Mouse (Mus musculus) thymus, postnatal 36 days (tissue): ENCODE measurements around the gene Hfe.
"Not testable (repeated sequence)": the region's sequence is repeated elsewhere in the genome, so short reads cannot be mapped to it uniquely, and the experiment has no call there.

ENCODE experiments used
- DNase-seq, 2 experiments: peaks; one replicate each; pipeline ENCODE4 v3.0.0; 2022; ENCODE audit warnings: mixed read lengths in 2 of 2

The Hfe gene

GRCm38 (mm10) chr13:23709714-23710373, 810 bp downstream of the Hfe start:
- DNase-seq = no peak

- no peak for DNase-seq
Observed at GRCm38 (mm10) chr13:23708654-23709053, 2.0 kb downstream of the Hfe start.

- DNase-seq = no peak
Observed at GRCm38 (mm10) chr13:23708041-23708440, 2.6 kb downstream of the Hfe start.

DNA sequence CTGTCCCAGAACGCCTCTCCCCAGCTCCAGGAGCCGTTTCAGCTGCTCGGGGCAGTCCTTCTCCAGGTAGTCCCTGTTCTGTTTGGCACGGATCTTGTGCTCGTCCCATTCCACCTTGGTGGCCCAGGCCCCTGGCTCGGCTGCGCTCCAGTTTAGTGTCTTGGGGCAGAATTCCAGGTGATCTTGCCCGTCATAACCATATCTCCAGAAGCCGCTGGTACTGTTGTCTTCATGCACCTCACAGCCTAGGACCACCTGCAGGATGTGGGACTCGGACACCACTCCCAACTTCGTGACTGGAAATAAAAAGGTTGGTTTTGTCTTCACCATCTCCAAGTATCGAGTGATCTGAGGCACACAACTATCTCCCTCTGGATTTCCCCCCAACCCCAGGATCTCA, 3.9 kb downstream of the Hfe start:
- DNase-seq = no peak

- no peak for DNase-seq
Observed at GRCm38 (mm10) chr13:23705751-23706356, 4.8 kb downstream of the Hfe start.

DNA sequence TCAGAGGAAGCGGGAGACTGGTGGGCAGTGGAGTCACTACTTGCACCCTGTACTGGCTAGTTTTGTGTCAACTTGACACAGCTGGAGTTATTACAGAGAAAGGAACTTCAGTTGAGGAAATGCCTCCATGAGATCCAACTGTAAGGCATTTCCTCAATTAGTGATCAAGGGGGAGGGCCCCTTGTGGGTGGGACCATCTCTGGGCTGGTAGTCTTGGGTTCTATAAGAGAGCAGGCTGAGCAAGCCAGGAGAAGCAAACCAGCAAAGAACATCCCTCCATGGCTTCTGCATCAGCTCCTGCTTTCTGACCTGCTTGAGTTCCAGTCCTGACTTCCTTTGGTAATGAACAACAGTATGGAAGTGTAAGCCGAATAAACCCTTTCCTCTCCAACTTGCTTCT, 7.9 kb downstream of the Hfe start:
- DNase-seq = not testable (repeated sequence)

DNA sequence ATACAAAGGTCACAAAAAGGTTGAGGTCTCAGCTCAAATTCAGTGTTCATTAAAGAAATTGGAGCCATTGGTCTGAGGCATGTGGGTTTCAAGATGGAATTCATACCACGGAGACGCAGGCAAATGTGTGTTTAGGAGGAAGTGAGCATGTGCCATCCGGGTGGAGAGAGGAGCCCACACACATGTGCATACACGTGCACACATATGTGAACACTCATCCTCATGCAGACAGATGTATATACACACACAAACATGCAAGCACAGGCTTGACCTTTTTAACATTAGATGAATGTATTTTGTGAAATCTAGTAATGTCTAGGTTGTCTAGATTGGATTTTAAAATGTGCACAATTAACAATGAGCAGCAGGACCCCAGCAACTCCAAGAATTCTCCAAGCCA, 8.4 kb downstream of the Hfe start:
- DNase-seq = no peak

DNA sequence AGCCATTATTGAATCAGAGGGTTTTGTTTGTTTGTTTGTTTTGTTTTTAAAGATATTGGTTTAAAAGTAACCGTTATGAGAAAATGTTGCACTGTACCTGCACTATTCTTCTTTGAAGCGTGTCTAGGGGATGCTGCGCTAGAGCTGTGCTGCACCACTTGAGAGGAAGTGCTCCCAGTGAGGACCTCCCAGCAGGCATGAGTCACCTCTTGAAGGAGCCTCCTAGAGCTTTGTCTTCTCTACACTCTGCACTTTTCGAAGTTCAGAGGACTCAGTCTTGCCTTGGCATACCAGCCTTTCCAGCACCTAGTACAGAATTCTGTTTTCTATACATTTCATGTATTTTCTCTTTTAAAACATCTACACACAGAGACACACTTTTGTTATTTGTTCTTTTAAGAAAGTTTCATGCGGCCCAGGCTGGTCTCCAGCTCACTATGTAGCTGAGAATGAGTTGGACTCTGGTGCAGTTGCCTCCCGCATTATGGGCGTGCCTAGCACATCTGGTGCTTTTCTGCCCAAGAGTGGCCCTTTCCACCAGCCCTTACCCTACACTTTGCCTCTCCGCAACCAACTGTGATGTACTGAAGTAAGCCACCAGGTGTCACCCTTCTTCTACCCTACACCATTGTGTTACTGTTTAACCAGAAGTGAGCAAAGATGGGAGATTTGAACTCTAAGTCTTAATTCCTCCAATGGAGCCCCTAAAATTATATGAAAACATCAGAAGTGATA, 9.7 kb downstream of the Hfe start:
- DNase-seq = peak; percentile 70 to 77

DNA sequence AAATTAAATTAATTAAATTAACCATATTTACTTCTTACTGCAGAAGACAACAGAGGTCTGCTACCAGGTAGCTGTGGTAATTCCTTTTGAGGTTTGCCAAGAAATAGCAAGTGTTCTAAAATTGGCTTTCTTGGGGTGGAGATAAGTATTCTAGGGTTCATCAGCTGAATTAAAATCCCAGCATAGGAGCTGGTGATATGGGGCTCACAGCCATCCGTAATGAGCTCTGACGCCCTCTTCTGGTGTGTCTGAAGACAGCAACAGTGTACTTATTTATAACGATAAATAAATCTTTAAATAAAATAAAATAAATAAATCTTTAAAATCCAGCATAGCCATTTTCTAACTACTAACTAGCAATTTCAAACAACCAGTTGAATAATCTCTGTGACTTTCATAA, 10.9 kb downstream of the Hfe start:
- DNase-seq = no peak

DNA sequence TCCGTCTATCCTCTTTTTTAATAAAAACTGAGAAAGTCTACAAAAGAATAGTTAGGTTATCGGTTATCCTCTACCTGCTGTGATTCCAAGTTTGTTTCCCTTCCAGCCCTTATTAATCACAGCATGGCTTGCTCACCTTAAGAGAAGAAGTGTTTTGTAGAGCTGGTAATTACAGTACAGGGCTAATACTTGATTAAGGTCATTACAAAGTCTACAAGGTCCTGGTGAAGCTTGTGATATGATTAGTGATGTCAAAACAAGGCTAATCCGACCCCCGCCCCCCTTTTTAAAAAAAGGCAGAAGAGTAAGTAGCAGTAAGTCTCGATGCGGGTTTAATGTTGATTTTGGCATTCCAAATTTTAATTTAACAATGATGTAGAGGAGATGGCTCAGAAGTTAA, 11.7 kb downstream of the Hfe start:
- no peak for DNase-seq

DNA sequence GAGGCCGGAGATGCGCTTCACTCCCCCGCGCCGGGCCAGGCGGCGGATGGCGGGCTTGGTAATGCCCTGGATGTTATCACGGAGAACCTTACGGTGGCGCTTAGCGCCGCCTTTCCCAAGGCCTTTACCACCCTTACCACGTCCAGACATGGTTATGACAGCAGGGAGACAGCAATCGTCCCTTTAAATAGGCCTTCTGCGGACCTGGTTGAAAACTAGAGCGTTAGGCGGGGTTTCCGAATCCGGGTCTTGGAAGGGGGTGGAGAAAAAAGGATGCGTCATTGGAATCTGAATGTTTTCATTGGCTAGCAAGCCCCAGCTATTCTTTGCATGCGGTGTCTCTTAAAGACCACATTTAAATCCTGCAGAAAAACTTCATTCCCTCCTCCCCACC, 12.4 kb downstream of the Hfe start, which contains the start of gene Hist1h4c:
TSS of gene Hist1h4c (minus strand) at position 155 of the 394 bp plus-strand sequence.
- peak; percentile 98 to 99 for DNase-seq

DNA sequence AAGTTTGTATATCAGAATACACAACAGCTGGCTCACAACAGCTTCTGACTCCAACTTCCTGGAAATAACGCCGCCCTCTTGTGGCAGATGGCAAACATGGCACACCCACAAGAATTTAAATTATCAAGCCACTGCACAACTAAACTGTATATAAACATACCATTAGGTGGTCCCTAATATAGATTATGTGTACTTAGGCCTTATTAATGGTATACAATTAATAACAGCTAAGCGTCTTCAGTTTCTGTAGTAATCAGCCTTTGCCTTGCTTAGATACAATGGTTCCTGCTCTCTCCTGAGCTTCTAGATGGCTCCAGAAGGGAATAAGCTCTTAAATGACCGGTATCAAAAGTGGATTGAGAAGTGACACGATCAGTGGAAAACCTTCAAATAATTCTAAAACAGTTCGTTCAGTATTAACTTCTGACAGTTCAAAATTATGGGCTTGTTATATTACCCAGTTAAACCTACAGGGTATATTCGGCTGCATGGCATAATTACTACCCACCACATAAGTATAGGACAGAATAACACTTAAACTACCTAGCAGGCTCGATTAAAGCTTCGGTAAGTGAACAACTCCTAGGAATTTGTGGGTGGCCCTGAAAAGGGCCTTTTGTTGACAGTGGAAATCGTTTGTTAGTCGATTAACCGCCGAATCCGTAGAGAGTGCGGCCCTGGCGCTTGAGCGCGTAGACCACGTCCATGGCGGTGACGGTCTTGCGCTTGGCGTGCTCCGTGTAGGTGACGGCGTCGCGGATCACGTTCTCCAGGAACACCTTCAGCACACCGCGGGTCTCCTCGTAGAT, 13.0 kb downstream of the Hfe start:
- peak; percentile 56 to 73 for DNase-seq

DNA sequence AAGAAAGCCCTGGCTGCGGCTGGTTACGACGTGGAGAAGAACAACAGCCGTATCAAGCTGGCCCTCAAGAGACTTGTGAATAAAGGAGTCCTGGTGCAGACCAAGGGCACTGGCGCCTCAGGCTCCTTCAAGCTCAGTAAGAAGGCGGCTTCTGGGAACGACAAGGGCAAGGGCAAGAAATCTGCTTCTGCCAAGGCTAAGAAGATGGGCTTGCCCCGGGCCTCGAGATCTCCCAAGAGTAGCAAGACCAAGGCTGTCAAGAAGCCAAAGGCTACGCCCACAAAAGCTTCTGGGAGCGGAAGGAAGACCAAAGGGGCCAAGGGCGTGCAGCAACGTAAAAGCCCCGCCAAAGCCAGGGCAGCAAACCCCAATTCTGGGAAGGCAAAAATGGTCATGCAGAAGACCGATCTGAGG, 14.6 kb downstream of the Hfe start:
- peak in 1 of 2 experiments; percentile 31 for DNase-seq

DNA sequence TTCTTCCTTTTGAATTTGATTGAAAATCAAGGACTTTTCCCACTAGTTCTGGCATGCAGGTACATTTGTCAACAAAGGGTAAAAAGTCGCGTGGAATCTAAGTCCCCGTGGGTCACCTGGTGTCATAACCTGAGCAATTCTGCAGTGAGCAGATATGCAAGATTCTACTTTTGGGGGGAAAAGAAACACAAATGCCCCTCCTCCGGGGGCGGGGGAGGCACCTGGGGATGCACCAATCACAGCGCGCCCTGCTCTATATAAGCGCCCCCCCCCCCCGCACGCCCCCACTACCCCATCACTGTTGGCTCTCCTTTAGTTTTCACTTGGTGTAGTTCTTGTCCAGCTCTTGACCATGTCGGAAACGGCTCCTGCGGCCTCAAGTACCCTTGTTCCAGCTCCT, 15.1 kb downstream of the Hfe start, which contains the start of gene Hist1h1t:
TSS of gene Hist1h1t (plus strand) at position 301 of the 400 bp plus-strand sequence.
- DNase-seq = no peak

GRCm38 (mm10) chr13:23694956-23695355, 15.7 kb downstream of the Hfe start:
- no peak for DNase-seq

GRCm38 (mm10) chr13:23693856-23694440, 16.7 kb downstream of the Hfe start:
- DNase-seq = no peak

DNA sequence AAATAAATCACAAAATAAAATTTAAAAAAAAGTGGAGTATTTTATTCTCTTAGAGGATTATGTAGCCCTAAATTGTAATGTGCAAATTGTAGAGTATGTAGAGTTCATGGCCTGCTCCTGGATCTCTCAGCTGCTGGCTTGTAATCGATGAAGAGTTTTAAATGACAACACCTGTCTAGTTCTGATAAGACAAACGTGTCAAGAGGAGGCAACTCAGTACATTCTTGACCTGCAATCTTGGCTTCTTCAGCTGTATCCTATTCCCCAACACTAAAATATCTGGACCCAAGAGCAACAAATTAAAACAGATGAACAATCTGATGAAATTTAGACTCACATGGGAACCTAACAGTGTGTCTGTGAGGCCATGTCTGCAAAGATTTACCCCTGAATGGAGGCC, 21.2 kb downstream of the Hfe start:
- no peak for DNase-seq

DNA sequence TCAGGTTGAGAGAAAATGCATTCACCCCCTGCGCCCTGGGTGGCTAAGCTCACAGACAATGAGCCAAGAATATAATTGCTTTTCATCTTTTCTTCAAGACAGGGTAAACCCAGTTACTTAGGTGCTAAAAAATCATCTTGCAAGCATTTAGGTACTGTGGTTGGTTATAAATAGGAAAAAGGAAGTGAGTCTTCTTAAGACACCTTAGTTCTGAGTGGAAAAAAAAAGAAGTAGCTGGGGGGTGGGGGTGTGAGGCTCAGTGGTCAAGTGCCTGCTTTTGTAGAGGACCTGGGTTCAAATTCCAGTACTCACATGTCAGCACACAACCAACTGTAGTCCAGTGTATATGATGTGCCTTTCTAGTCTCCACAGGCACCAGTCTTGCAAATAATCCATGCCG, 21.7 kb downstream of the Hfe start:
- DNase-seq = no peak

DNA sequence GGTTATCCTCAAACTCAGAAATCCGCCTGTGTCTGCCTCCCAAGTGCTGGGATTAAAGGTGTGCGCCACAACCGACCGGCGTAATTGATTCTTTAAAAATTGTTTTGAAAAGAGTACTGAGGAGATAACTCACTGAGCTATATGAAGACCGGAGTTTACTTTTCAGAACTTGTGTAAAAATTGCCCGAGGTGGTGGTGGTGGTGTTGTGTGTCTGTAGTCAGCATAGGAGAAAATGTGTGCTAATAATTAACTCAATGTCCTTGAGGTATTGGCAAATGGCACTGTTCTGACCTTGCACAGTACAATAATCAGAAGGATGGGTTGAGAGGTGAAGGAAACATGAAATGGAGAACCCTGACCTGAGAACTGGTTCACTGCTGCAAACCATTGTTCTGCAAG, 22.7 kb downstream of the Hfe start:
- no peak for DNase-seq

DNA sequence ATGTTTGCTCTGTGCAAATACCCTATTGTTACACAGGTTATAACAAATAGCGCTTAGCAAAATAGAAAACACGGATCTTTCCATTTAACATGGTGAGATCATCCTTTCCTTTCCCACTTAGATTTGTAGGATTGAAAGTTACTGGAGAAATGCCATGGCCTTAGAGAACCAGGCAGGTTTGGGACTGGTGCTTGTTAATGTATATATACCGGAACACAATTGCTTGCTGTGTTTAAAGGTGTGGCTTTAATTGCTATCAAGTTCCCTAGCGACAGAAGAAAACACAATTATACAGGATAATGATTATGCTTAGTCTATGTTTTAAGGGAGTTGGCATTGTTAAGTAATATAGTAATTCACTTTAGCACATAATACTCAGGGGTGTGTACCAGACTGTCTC, 23.5 kb downstream of the Hfe start:
- DNase-seq = no peak

DNA sequence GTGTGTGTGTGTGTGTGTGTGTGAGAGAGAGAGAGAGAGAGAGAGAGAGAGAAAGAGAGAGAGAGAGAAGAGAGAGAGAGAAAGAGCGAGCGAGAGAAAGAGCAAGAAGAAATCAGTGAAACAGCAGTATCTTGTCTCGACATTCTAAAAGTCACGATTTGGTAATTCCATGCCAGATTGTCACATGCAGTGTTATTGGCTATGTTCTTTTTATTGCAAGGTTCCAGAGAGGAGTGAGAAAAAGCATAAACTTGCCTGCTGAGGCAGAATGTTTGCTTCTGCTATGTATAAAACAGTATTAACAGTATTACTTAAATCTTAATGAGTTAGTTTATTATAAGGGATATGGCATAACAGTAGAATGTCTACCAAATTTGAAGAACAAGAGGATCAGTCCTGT, 24.7 kb downstream of the Hfe start:
- no peak for DNase-seq

- no peak for DNase-seq
Observed at GRCm38 (mm10) chr13:23685121-23685861, 25.4 kb downstream of the Hfe start.
